Mouse (Mus musculus) layer of hippocampus, postnatal 14 days (tissue): Measurements from ENCODE around the gene Tspan10. TPM values are rescaled to one million over a fixed set of nuclear protein-coding genes. Genes with fewer than 3 reads are reported as not detected.

Experiments
- DNase-seq, 2 experiments: peaks; one replicate each; pipeline ENCODE4 v3.0.0; 2021 to 2022; ENCODE audit warnings: low spot score in 2 of 2, mixed read lengths in 1 of 2
- total RNA-seq, 2 experiments: library from RNA; stranded (reverse); gene quantifications; 2 replicates each; pipeline ENCODE4 v1.2.3; 2021

The Tspan10 gene
- total RNA-seq, 2 experiments from 2014 or later: 1.4 TPM; not detected in 1

GRCm38 (mm10) chr11:120454965-120455364 is 12.5 kb downstream of the Tspan10 start:
- no peak for DNase-seq

- DNase-seq: no peak
Observed at GRCm38 (mm10) chr11:120455413-120455812, 13.0 kb downstream of the Tspan10 start.

GRCm38 (mm10) chr11:120457370-120457769 is 14.9 kb downstream of the Tspan10 start:
- no peak for DNase-seq

DNA sequence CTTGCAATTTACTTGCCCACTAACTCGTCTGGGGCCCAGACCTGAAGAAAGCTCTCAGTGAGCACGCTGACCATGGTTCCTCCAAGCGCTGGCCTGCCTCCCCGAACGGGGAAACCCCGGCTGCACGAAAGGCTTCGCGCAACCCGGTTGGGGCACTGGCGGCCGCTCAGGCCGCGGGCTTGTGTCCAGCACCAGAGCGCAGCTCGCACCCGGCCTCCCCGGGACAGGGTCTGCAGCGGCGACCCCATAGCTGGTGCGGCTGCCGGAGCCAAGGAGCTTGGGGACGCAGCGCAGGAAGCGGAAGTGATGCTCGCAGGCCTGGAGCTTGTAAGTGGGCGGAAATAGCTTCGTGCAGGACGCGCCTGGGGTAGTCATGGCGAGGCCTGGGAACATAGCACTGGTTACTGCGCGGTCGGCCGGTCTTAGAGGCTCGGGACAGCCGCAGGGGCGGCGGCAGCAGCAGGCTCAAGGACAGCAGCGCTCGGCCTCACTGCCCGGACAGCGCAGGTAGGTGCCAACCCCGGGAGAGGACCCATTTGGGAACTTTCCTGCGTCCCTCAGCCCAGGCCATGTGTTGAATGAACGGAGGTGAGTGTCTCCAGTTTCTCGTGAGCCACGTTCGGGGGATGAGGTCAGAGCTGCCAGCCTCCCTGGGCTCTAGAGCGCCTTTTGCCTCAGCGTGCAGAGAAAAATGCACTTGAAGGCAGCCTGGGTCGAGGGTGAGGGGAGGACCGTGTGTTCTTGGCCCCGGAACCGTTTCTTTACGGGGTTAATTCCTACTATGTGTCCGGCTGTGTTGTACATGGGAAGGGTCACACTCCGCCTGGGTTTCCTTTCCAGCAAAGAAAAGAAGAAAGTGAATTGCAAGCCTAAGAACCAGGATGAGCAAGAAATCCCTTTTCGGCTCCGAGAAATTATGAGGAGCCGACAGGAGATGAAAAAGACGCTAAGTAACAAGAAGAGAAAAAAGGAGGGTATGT is 15.6 kb downstream of the Tspan10 start, which contains the start of the genes Oxld1 and Ccdc137:
TSS of gene Oxld1 (minus strand) at position 297 of the 980 bp plus-strand sequence.
TSS of gene Ccdc137 (plus strand) at position 344 of the 980 bp plus-strand sequence.
- DNase-seq: peak; percentile 77 to 80

GRCm38 (mm10) chr11:120458847-120459597 is 16.6 kb downstream of the Tspan10 start:
- DNase-seq: no peak

DNA sequence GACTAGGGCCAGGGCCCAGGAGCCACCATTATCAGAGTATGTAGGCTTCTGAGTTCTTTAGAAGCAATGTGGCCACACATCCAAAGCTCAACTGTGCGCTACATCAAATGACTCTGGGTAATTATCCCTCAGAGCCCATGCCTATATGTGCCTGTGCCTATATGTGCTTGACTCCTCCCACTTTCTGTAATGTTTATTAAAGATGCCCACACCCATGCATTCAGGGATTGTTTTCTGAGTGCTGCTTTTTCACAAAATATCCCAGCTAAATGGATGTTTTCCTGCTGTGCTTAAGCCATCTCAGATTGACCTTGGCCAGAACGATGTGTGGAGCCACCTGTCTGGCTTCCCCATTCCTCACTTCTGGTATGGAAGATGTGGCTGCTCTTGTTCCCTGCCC is 21.1 kb downstream of the Tspan10 start:
- no peak for DNase-seq

DNA sequence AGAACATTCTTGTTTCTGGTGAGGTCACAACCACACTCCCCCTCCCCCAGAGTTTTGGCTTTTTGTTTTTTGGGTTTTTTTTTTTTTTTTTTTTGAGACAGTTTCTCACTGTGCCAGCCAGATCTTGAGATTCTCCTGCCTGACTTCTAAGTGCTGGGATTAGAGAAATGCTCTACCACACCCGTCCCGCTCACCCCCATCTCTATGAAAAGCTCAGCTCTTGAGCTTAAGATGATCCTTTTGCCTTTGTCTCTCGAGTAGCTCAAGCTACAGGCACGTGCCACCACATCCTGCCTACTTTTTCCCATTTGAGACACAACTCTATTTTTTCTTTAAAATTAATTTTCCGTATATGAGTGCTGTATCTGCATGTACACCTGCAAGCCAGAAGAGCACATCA is 21.9 kb downstream of the Tspan10 start:
- DNase-seq: no peak

GRCm38 (mm10) chr11:120465521-120465920 is 23.1 kb downstream of the Tspan10 start:
- DNase-seq: no peak

- DNase-seq: peak; percentile 89 to 97
Observed at GRCm38 (mm10) chr11:120467051-120467735, 24.7 kb downstream of the Tspan10 start, which contains the start of gene Arl16. TSS of gene Arl16 (minus strand) at chr11:120467607.

- no peak for DNase-seq
Observed at GRCm38 (mm10) chr11:120467736-120468092, 25.3 kb downstream of the Tspan10 start.

- DNase-seq: no peak
Observed at GRCm38 (mm10) chr11:120472052-120472451, 29.6 kb downstream of the Tspan10 start.

- DNase-seq: no peak
Observed at GRCm38 (mm10) chr11:120483448-120483934, 41.0 kb downstream of the Tspan10 start.

- peak; percentile 88 to 93 for DNase-seq
Observed at GRCm38 (mm10) chr11:120484265-120484981, 42.0 kb downstream of the Tspan10 start, which contains the start of gene Mrpl12. TSS of gene Mrpl12 (plus strand) at chr11:120484613.

- no peak for DNase-seq
Observed at GRCm38 (mm10) chr11:120485251-120485650, 42.8 kb downstream of the Tspan10 start.

DNA sequence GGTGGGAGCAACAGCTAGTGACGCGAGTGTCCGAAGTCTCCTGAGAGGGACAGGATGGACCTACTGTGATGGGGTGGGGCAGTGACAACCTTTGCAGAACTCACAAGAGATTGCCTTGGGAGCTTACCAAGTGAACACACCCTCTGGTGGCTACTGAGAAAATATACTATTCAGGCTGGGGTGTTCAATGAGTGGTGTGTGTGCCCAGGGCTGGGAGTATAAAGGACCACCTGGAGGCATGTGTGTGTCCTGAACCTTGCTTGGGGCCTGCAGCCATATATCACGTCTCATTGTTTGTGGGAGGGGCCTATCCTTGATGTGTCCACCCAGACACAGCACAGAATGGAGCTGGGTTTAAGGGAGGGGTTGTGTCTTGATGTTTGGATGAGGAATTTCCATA is 46.1 kb downstream of the Tspan10 start:
- DNase-seq: no peak

DNA sequence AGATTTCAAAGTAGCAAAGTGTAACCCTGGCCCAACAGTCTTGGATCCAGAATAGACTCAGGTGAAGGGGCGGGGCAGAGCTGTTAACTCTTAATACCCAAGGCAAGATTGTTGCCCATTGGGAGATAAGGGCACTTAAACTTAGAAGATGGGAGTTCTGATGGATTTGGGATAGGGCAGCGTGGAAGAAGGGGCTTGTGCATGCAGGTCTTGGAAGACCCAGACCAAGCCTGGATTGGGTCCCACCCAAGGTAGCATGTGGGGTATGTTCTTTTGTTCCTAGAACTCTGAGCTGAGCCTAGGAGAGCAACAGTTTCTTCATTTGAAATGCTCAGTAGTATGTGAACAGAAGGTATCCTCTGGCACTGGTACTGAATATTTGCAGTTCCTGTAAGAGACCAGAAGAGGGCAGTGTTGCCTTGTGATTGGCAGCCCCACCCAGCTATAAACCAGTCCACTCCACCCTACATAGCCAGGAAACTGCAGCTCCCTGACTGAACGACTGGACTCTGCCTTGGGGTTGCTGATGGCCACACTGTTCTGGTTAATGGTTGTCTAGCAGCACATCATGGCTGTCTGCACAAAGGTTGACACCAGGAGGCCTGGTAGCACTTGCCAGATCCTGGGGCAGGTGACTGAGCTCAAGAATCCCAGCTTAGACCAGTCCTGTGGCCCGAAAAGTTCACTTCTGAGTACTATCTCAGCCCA is 46.8 kb downstream of the Tspan10 start:
- DNase-seq: peak; percentile 60 to 88

GRCm38 (mm10) chr11:120490291-120491046 is 48.0 kb downstream of the Tspan10 start:
- no peak for DNase-seq

- DNase-seq: peak; percentile 81 to 88
Observed at GRCm38 (mm10) chr11:120491317-120492023, 49.0 kb downstream of the Tspan10 start, which contains the start of gene Slc25a10. TSS of gene Slc25a10 (plus strand) at chr11:120491840.
